Mouse (Mus musculus): ENCODE data around the gene St6galnac5. TPM values are rescaled to one million over a fixed set of nuclear protein-coding genes. Genes with fewer than 3 reads are reported as not detected.
"Not testable (repeated sequence)": the region's sequence is repeated elsewhere in the genome, so short reads cannot be mapped to it uniquely, and the experiment has no call there.

Gene St6galnac5
- polyA plus RNA-seq, 1 experiment: 1.2 TPM

DNA sequence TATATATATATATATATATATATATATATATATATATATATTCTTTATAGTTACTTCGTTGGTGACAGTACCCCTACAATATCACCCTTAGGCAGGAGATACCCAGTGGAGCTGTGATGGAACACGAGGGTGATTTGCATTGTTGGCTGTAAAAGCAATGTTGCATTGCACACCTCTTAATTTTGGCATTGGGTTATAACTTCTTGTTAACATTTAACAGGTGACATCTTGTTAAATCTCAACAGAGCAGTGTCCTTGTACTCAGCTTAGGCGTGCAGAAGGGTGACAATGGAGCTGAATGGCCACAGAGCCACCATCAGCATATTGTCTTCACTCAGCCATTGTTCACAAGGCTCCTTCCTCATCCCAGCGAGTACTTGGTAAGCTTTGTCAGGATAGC, 185.8 kb downstream of the St6galnac5 start:
- Histone ChIP-seq H3K27me3 (ENCODE audit: control insufficient read depth, insufficient read depth, low read length) (no peaks in the 10 kb centered on the region), H3K27ac (ENCODE audit: insufficient read depth, low read length) (no peak overlapping the region), H3K36me3 (ENCODE audit: control insufficient read depth, insufficient read depth, low read length) (no peaks in the 10 kb centered on the region), H3K4me3 (ENCODE audit: extremely low read depth, insufficient read depth, insufficient read length) (no peak overlapping the region), H3K4me1 (ENCODE audit: control insufficient read depth, insufficient read depth, insufficient read length) (no peaks in the 10 kb centered on the region)
- TF ChIP-seq CTCF (IDR thresholded peaks at IDR 0.05; ENCODE audit: extremely low read depth, insufficient read depth, insufficient read length, insufficient replicate concordance): no peak
- TF ChIP-seq POLR2A (IDR thresholded peaks at IDR 0.05; ENCODE audit: low read depth, low read length): no peak
- no peak for DNase-seq (ENCODE audit: low read depth in 1 of 2, low spot score in 2 of 2)
- WGBS: 90% methylated on average over 4 of the region's 4 CpGs

DNA sequence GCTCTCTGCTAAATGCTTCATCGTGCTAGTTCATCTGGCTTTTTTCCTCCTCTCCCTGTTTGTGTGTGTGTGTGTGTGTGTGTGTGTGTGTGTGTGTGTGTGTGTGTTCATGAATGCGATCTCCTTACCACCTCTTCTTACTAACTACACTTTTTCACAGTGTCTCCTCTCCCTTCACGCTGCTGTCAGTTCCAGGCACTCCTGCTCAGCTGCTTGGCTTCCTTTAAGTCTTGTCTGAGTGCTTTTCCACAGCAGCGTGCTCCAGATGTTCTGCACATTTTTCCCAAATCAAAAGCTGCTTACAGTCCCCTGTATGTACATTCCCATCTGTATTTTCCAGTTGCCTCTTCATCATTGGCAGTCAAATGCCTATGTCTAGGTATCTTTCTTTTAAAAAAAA, 189.0 kb downstream of the St6galnac5 start:
- WGBS: 87% methylated on average over 4 of the region's 4 CpGs
- Histone ChIP-seq H3K4me1 (ENCODE audit: control insufficient read depth, insufficient read depth, insufficient read length) (no peaks in the 10 kb centered on the region), H3K27ac (ENCODE audit: insufficient read depth, low read length) (no peak overlapping the region), H3K36me3 (ENCODE audit: control insufficient read depth, insufficient read depth, low read length) (peaks cover 4% of the 10 kb centered on the region), H3K27me3 (ENCODE audit: control insufficient read depth, insufficient read depth, low read length) (no peaks in the 10 kb centered on the region), H3K4me3 (ENCODE audit: extremely low read depth, insufficient read depth, insufficient read length) (no peak overlapping the region)
- DNase-seq (ENCODE audit: low read depth in 1 of 2, low spot score in 2 of 2): no peak
- TF ChIP-seq POLR2A (IDR thresholded peaks at IDR 0.05; ENCODE audit: low read depth, low read length) (no peak), CTCF (IDR thresholded peaks at IDR 0.05; ENCODE audit: extremely low read depth, insufficient read depth, insufficient read length, insufficient replicate concordance) (no peak)

DNA sequence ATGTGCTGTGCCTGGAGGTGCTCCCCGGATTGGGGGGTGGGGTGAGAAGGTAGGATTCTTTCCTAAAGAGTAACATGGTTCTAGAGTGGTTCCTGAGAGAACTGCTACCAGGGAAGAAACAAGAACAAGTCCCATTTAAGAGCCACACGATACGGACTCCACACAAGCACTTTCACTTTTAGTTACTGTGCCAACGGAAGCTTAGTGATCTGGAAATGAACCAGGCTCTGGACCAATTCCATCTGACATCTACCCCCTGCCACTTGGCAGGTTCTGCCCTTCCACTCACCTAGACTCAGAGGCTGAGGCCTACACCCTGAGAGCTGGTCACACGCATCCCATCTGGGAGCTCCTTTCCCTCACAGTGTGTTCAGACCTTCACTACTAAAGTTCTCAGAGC, 189.4 kb downstream of the St6galnac5 start:
- no peak overlapping the region for H3K4me3 ChIP-seq (ENCODE audit: extremely low read depth, insufficient read depth, insufficient read length)
- no peaks in the 10 kb centered on the region for H3K4me1 ChIP-seq (ENCODE audit: control insufficient read depth, insufficient read depth, insufficient read length)
- WGBS: 69% methylated on average over 5 of the region's 5 CpGs
- H3K27ac ChIP-seq (ENCODE audit: insufficient read depth, low read length): no peak overlapping the region
- H3K27me3 ChIP-seq (ENCODE audit: control insufficient read depth, insufficient read depth, low read length): no peaks in the 10 kb centered on the region
- peaks cover 4% of the 10 kb centered on the region for H3K36me3 ChIP-seq (ENCODE audit: control insufficient read depth, insufficient read depth, low read length)
- no peak for TF ChIP-seq POLR2A (IDR thresholded peaks at IDR 0.05; ENCODE audit: low read depth, low read length)
- no peak for TF ChIP-seq CTCF (IDR thresholded peaks at IDR 0.05; ENCODE audit: extremely low read depth, insufficient read depth, insufficient read length, insufficient replicate concordance)
- DNase-seq (ENCODE audit: low read depth in 1 of 2, low spot score in 2 of 2): no peak

DNA sequence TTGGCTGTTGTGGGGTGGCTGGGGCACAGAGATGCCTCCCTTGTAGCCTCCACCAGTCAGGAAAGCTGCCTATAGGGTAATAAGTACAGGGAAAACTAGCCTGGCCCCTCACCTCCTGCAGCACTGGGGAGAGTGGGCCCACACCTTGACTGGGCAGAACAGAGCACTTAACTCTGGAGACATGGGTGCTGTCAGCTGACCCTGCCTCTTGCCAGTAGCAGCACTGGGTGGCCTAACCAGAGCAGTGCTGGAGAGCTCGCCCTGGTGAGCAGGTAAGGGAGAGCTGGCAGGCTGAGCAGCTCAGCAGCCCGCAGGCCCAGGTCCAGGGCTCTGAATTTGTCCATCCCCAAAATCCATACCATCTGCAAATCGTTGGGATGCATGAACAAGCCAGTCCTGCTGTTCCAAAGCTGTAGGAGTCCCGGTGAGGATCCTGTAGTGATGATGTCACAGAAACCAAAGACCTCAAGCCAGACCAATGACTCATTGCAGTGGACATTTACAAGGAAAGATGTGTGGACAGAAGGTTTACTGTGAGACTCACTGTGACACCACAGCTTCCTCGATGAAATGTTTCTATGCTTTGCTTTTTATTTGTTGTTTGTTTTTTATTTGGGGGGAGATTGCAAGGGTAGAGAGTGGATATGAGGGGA, 193.6 kb downstream of the St6galnac5 start:
- WGBS: 89% methylated on average over 5 of the region's 5 CpGs
- H3K36me3 ChIP-seq (ENCODE audit: control insufficient read depth, insufficient read depth, low read length): not testable (repeated sequence)

DNA sequence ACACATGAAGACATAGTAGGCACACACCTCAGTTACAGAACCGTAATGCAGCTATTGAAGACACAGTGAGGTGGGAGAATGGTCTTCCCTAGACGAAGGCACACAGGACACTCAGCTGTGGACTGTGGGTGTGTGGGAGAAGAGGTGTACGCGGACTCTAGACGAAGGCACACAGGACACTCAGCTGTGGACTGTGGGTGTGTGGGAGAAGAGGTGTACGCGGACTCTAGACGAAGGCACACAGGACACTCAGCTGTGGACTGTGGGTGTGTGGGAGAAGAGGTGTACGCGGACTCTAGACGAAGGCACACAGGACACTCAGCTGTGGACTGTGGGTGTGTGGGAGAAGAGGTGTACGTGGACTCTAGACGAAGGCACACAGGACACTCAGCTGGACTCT, 197.7 kb downstream of the St6galnac5 start:
- DNase-seq (ENCODE audit: low read depth in 1 of 2, low spot score in 2 of 2); H3K4me3 ChIP-seq (ENCODE audit: extremely low read depth, insufficient read depth, insufficient read length); H3K27me3 ChIP-seq (ENCODE audit: control insufficient read depth, insufficient read depth, low read length); H3K4me1 ChIP-seq (ENCODE audit: control insufficient read depth, insufficient read depth, insufficient read length); H3K36me3 ChIP-seq (ENCODE audit: control insufficient read depth, insufficient read depth, low read length); H3K27ac ChIP-seq (ENCODE audit: insufficient read depth, low read length): not testable (repeated sequence)
- 95% methylated on average over 10 of the region's 13 CpGs for WGBS

More for the DNA sequence above, 193.6 kb downstream of the St6galnac5 start:
- not testable (repeated sequence) for H3K4me3 ChIP-seq (ENCODE audit: extremely low read depth, insufficient read depth, insufficient read length); H3K27ac ChIP-seq (ENCODE audit: insufficient read depth, low read length); H3K27me3 ChIP-seq (ENCODE audit: control insufficient read depth, insufficient read depth, low read length); DNase-seq (ENCODE audit: low read depth in 1 of 2, low spot score in 2 of 2); H3K4me1 ChIP-seq (ENCODE audit: control insufficient read depth, insufficient read depth, insufficient read length)

DNA sequence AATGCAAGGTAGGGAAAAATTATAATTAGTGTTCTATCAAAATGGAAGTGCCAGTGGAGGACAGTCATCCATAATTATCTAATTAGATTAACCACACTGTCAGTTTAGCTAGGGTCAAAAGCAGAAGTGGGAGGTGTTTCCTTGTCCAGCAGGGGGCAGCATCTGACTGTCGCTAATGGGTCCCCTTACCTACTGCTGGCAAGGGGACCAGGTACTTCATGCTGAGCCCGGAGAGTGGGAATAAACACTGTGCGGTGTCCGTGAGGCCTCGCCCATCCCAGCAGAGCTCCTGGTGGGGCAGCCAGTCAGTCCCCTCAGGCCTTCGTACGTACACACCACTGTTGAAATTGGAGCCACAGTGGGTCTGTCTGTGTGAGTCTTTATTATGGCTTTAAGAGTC, 198.3 kb downstream of the St6galnac5 start:
- 47% methylated on average over 7 of the region's 7 CpGs for WGBS
- Histone ChIP-seq H3K27ac (ENCODE audit: insufficient read depth, low read length) (no peak overlapping the region), H3K4me1 (ENCODE audit: control insufficient read depth, insufficient read depth, insufficient read length) (no peaks in the 10 kb centered on the region), H3K36me3 (ENCODE audit: control insufficient read depth, insufficient read depth, low read length) (peaks cover 3% of the 10 kb centered on the region), H3K4me3 (ENCODE audit: extremely low read depth, insufficient read depth, insufficient read length) (no peak overlapping the region), H3K27me3 (ENCODE audit: control insufficient read depth, insufficient read depth, low read length) (no peaks in the 10 kb centered on the region)
- no peak for TF ChIP-seq POLR2A (IDR thresholded peaks at IDR 0.05; ENCODE audit: low read depth, low read length)
- TF ChIP-seq CTCF (IDR thresholded peaks at IDR 0.05; ENCODE audit: extremely low read depth, insufficient read depth, insufficient read length, insufficient replicate concordance): peak; percentile 74; the same call in 1 of the 2 replicates
- DNase-seq (ENCODE audit: low read depth in 1 of 2, low spot score in 2 of 2): peak; percentile 36 to 61

DNA sequence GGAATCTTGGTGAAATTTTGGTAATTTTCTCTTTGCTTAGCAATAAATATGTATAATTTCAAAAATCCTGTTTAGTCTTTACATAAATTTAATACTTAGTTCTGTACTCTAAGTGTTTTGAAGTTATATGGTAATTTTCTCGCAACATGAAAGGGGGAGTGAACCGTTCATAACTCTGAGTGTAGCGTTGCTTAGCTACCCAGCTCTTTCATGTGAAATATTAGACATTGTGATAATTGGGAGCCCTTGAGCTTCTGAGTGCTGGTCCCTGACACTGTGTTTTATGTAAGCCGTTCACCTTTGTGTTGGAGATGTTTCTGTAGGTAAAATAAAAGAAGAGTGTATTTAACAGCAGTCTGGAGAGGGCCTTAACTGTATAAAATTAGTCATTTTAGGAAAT, 202.2 kb downstream of the St6galnac5 start:
- TF ChIP-seq CTCF (IDR thresholded peaks at IDR 0.05; ENCODE audit: extremely low read depth, insufficient read depth, insufficient read length, insufficient replicate concordance) (no peak), POLR2A (IDR thresholded peaks at IDR 0.05; ENCODE audit: low read depth, low read length) (no peak)
- Histone ChIP-seq H3K27me3 (ENCODE audit: control insufficient read depth, insufficient read depth, low read length) (no peaks in the 10 kb centered on the region), H3K36me3 (ENCODE audit: control insufficient read depth, insufficient read depth, low read length) (peaks cover 6% of the 10 kb centered on the region), H3K4me3 (ENCODE audit: extremely low read depth, insufficient read depth, insufficient read length) (no peak overlapping the region), H3K4me1 (ENCODE audit: control insufficient read depth, insufficient read depth, insufficient read length) (no peaks in the 10 kb centered on the region), H3K27ac (ENCODE audit: insufficient read depth, low read length) (no peak overlapping the region)
- no peak for DNase-seq (ENCODE audit: low read depth in 1 of 2, low spot score in 2 of 2)
- 91% methylated on average over 4 of the region's 4 CpGs for WGBS

All from spleen, adult 2 months (tissue).